Mouse (Mus musculus) thymus, adult 2 months (tissue): ENCODE results near the gene C130032M10Rik.

Source experiments
- CTCF ChIP-seq: fragments of 200-500 bp; IDR thresholded peaks from 2 replicates; pipeline ENCODE4 v1.5.1; 2012; ENCODE audit warnings: mild to moderate bottlenecking, control low read depth, low read length, moderate library complexity, borderline replicate concordance; ENCODE audit not compliant: control insufficient read depth, poor library complexity, insufficient read depth; ENCODE audit errors: extremely low read depth
- POLR2A ChIP-seq: fragments of 200-500 bp; IDR thresholded peaks from 2 replicates; pipeline ENCODE4 v1.6.1; 2012; ENCODE audit warnings: mild to moderate bottlenecking, low read length, control low read depth, moderate library complexity; ENCODE audit not compliant: control insufficient read depth, poor library complexity, insufficient read depth; ENCODE audit errors: extremely low read depth

- TF ChIP-seq CTCF (no peak), POLR2A (no peak)
Measured at GRCm38 (mm10) chr9:114507421-114507820, 8.1 kb upstream of the C130032M10Rik start.
